Mouse (Mus musculus) embryonic facial prominence, embryonic 15.5 days (tissue): ENCODE results near the gene Ap3d1. TPM values are rescaled to one million over a fixed set of nuclear protein-coding genes. Genes with fewer than 3 reads are reported as not detected.
A peak's percentile ranks its signal among the peaks of the same experiment; 100 is the strongest.

Experiments
- ATAC-seq: fragments of 200-750 bp; cut with Nextera tagmentation; 2 replicates; pipeline ENCODE4 v1.8.0; 2017; ENCODE audit warnings: low read depth, moderate TSS enrichment; ENCODE audit not compliant: insufficient number of reproducible peaks, low FRiP score, low TSS enrichment
- H3K27ac ChIP-seq: fragments of 300-500 bp; sonication (generic); replicated peaks from 2 replicates; pipeline ENCODE4 v1.5.1; 2015; ENCODE audit warnings: mild to moderate bottlenecking, inconsistent platforms
- H3K27me3 ChIP-seq: fragments of 300-500 bp; sonication (generic); 2 replicates; pipeline ENCODE4 v1.6.1; 2015; ENCODE audit warnings: inconsistent platforms
- H3K36me3 ChIP-seq: fragments of 300-500 bp; sonication (generic); 2 replicates; pipeline ENCODE4 v1.6.1; 2015; ENCODE audit warnings: mild to moderate bottlenecking, inconsistent platforms
- H3K4me1 ChIP-seq: fragments of 300-500 bp; sonication (generic); 2 replicates; pipeline ENCODE4 v1.6.1; 2015; ENCODE audit warnings: inconsistent platforms
- H3K4me2 ChIP-seq: fragments of 300-500 bp; sonication (generic); replicated peaks from 2 replicates; pipeline ENCODE4 v1.6.1; 2015; ENCODE audit warnings: mild to moderate bottlenecking, inconsistent platforms
- H3K4me3 ChIP-seq: fragments of 300-500 bp; sonication (generic); replicated peaks from 2 replicates; pipeline ENCODE4 v1.5.1; 2015; ENCODE audit warnings: mild to moderate bottlenecking, inconsistent platforms
- H3K9ac ChIP-seq: fragments of 300-500 bp; sonication (generic); 2 replicates; pipeline ENCODE4 v1.6.1; 2015; ENCODE audit warnings: inconsistent platforms
- H3K9me3 ChIP-seq: fragments of 300-500 bp; sonication (generic); replicated peaks from 2 replicates; pipeline ENCODE4 v1.6.1; 2016; ENCODE audit warnings: inconsistent platforms
- WGBS: fragments of 180-500 bp; shearing (Covaris S2); methylation state at CpG from one replicate; pipeline ENCODE4 v1.1.7; 2015; 5-methylcytosine and 5-hydroxymethylcytosine counted together
- polyA plus RNA-seq: library from polyadenylated mRNA; unstranded; fragments of >200 nt; fragmentation: Nextera tagmentation; extraction: Ambion mirVana; gene quantifications from 2 replicates; pipeline ENCODE4 v1.2.1, GENCODE M21; 2015

Gene Ap3d1
- polyA plus RNA-seq, 1 experiment from 2014 or later, result 75.2 TPM

- Histone ChIP-seq H3K4me1 (peaks cover 36% of the 10 kb centered on the region), H3K36me3 (peaks cover 26% of the 10 kb centered on the region), H3K27me3 (no peaks in the 10 kb centered on the region), H3K4me2 (peak overlapping the region; percentile 90), H3K27ac (no peak overlapping the region; the same call in 1 of the 2 replicates), H3K4me3 (peak overlapping the region; percentile 70), H3K9me3 (no peaks in the 10 kb centered on the region), H3K9ac (0 out of 2 replicates have a peak overlapping the region, but pooled peaks have one; percentile 55)
- ATAC-seq, result no peak
- 86% methylated on average over 5 of the region's 5 CpGs for WGBS
These were observed 38.4 kb downstream of the Ap3d1 start for GRCm38 (mm10) chr10:80703643-80704042.

GRCm38 (mm10) chr10:80702536-80703390, 39.3 kb downstream of the Ap3d1 start:
- Histone ChIP-seq H3K9me3 (no peaks in the 10 kb centered on the region), H3K9ac (peak overlapping the region; percentile 55), H3K27ac (peak overlapping the region; percentile 86), H3K4me2 (peak overlapping the region; percentile 90), H3K27me3 (no peaks in the 10 kb centered on the region), H3K4me1 (peaks cover 40% of the 10 kb centered on the region), H3K36me3 (peaks cover 17% of the 10 kb centered on the region), H3K4me3 (peak overlapping the region; percentile 70)
- peak; percentile 89 for ATAC-seq
- 2% methylated on average over 47 of the region's 47 CpGs for WGBS

- peak; percentile 97 for ATAC-seq
- Histone ChIP-seq H3K27me3 (no peaks in the 10 kb centered on the region), H3K27ac (peak within 1 kb of the TSS; percentile 86), H3K9ac (peak within 1 kb of the TSS; percentile 55), H3K4me3 (peak within 1 kb of the TSS; percentile 70), H3K9me3 (no peaks in the 10 kb centered on the region), H3K4me1 (peaks cover 45% of the 10 kb centered on the region), H3K36me3 (peaks cover 9% of the 10 kb centered on the region), H3K4me2 (peak within 1 kb of the TSS; percentile 90)
- WGBS, result under 1% methylated on average over 59 of the region's 59 CpGs
These were observed 40.1 kb downstream of the Ap3d1 start, which contains the start of the genes Mob3a and Izumo4 for GRCm38 (mm10) chr10:80701721-80702535. TSS of gene Mob3a (minus strand) at chr10:80701977. TSS of gene Izumo4 (plus strand) at chr10:80702184.

GRCm38 (mm10) chr10:80700732-80701131, 41.3 kb downstream of the Ap3d1 start:
- no peak overlapping the region for H3K9ac ChIP-seq
- ATAC-seq, result no peak
- no peaks in the 10 kb centered on the region for H3K9me3 ChIP-seq
- H3K4me3 ChIP-seq, result peak overlapping the region; percentile 70
- no peaks in the 10 kb centered on the region for H3K36me3 ChIP-seq
- H3K27me3 ChIP-seq, result no peaks in the 10 kb centered on the region
- WGBS, result 46% methylated on average over 4 of the region's 4 CpGs
- H3K27ac ChIP-seq, result 0 out of 2 replicates have a peak overlapping the region, but pooled peaks have one; percentile 86
- H3K4me2 ChIP-seq, result peak overlapping the region; percentile 90
- H3K4me1 ChIP-seq, result peaks cover 56% of the 10 kb centered on the region

GRCm38 (mm10) chr10:80700038-80700504, 42.0 kb downstream of the Ap3d1 start:
- 0 out of 2 replicates have a peak overlapping the region, but pooled peaks have one; percentile 6 for H3K4me3 ChIP-seq
- peaks cover 61% of the 10 kb centered on the region for H3K4me1 ChIP-seq
- ATAC-seq, result no peak
- H3K36me3 ChIP-seq, result no peaks in the 10 kb centered on the region
- no peaks in the 10 kb centered on the region for H3K27me3 ChIP-seq
- H3K4me2 ChIP-seq, result peak overlapping the region; percentile 90; the same call in 1 of the 2 replicates
- H3K27ac ChIP-seq, result no peak overlapping the region
- H3K9ac ChIP-seq, result no peak overlapping the region
- 85% methylated on average over 7 of the region's 7 CpGs for WGBS
- H3K9me3 ChIP-seq, result no peaks in the 10 kb centered on the region

GRCm38 (mm10) chr10:80698605-80699004, 43.5 kb downstream of the Ap3d1 start:
- no peak overlapping the region for H3K4me3 ChIP-seq
- H3K27ac ChIP-seq, result no peak overlapping the region
- ATAC-seq, result no peak
- no peak overlapping the region for H3K9ac ChIP-seq
- no peak overlapping the region for H3K4me2 ChIP-seq
- peaks cover 11% of the 10 kb centered on the region for H3K36me3 ChIP-seq
- no peaks in the 10 kb centered on the region for H3K9me3 ChIP-seq
- WGBS, result 91% methylated on average over 9 of the region's 9 CpGs
- peaks cover 56% of the 10 kb centered on the region for H3K4me1 ChIP-seq
- H3K27me3 ChIP-seq, result no peaks in the 10 kb centered on the region

- WGBS, result 86% methylated on average over 9 of the region's 9 CpGs
- Histone ChIP-seq H3K27ac (no peak overlapping the region), H3K27me3 (no peaks in the 10 kb centered on the region), H3K4me3 (no peak overlapping the region), H3K4me1 (peaks cover 48% of the 10 kb centered on the region), H3K9me3 (no peaks in the 10 kb centered on the region), H3K9ac (no peak overlapping the region), H3K4me2 (no peak overlapping the region), H3K36me3 (peaks cover 11% of the 10 kb centered on the region)
- no peak for ATAC-seq
These were observed 44.3 kb downstream of the Ap3d1 start for GRCm38 (mm10) chr10:80697812-80698211.

- 87% methylated on average over 8 of the region's 8 CpGs for WGBS
- no peaks in the 10 kb centered on the region for H3K27me3 ChIP-seq
- peaks cover 44% of the 10 kb centered on the region for H3K4me1 ChIP-seq
- no peak overlapping the region for H3K27ac ChIP-seq
- no peak for ATAC-seq
- H3K4me3 ChIP-seq, result no peak overlapping the region
- H3K36me3 ChIP-seq, result peaks cover 11% of the 10 kb centered on the region
- no peak overlapping the region for H3K9ac ChIP-seq
- H3K9me3 ChIP-seq, result no peaks in the 10 kb centered on the region
- no peak overlapping the region for H3K4me2 ChIP-seq
These were observed 44.7 kb downstream of the Ap3d1 start for GRCm38 (mm10) chr10:80697393-80697787.

- Histone ChIP-seq H3K27ac (peak overlapping the region; percentile 59), H3K9ac (no peak overlapping the region)
- no peak for ATAC-seq
These were observed 45.3 kb downstream of the Ap3d1 start for GRCm38 (mm10) chr10:80696502-80697392.

GRCm38 (mm10) chr10:80695801-80696501, 46.1 kb downstream of the Ap3d1 start:
- Histone ChIP-seq H3K9me3 (no peaks in the 10 kb centered on the region), H3K27me3 (no peaks in the 10 kb centered on the region), H3K36me3 (peaks cover 17% of the 10 kb centered on the region), H3K4me1 (peaks cover 38% of the 10 kb centered on the region), H3K27ac (peak overlapping the region; percentile 59), H3K9ac (no peak overlapping the region), H3K4me2 (no peak overlapping the region), H3K4me3 (no peak overlapping the region)
- WGBS, result 54% methylated on average over 10 of the region's 10 CpGs
- ATAC-seq, result no peak

More at GRCm38 (mm10) chr10:80696502-80697392, 45.3 kb downstream of the Ap3d1 start:
- H3K9me3 ChIP-seq, result no peaks in the 10 kb centered on the region
- peaks cover 11% of the 10 kb centered on the region for H3K36me3 ChIP-seq
- peaks cover 44% of the 10 kb centered on the region for H3K4me1 ChIP-seq
- no peaks in the 10 kb centered on the region for H3K27me3 ChIP-seq
- WGBS, result 60% methylated on average over 11 of the region's 12 CpGs
- H3K4me3 ChIP-seq, result no peak overlapping the region
- H3K4me2 ChIP-seq, result no peak overlapping the region
